Mouse (Mus musculus): Measurements from ENCODE around the gene 4921501E09Rik. TPM values are rescaled to one million over a fixed set of nuclear protein-coding genes. Genes with fewer than 3 reads are reported as not detected.
"Not testable (repeated sequence)": the region's sequence is repeated elsewhere in the genome, so short reads cannot be mapped to it uniquely, and the experiment has no call there.

Gene 4921501E09Rik
- polyA plus RNA-seq, 1 experiment from 2014 or later: not detected

DNA sequence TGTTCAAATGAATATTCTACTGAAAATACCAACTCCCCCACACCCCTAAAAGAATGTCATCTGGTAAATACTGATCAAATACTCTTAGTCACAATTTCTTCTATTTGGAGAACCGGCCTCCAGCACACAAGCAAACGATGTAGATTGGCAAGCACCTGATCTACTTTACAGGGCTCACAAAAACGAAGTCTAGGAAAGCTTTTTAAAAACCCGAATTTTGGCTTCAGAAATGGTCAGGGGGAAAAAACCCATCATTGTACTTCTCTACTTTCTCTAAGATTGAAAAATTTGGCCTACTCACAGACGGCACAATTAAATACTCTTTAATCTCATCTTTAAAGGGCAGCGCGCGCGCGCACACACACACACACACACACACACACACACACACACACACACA lies 35.5 kb downstream of the 4921501E09Rik start:
- Histone ChIP-seq H3K36me3 (ENCODE audit: control insufficient read depth, insufficient read depth, low read length) (no peaks in the 10 kb centered on the region), H3K9ac (ENCODE audit: low read length) (peak overlapping the region; percentile 93), H3K27ac (ENCODE audit: low read length) (no peak overlapping the region), H3K27me3 (ENCODE audit: control insufficient read depth, insufficient read depth, low read depth, low read length) (no peaks in the 10 kb centered on the region), H3K4me2 (ENCODE audit: low read depth, low read length) (peak overlapping the region; percentile 71), H3K4me1 (replicated peaks; ENCODE audit: control insufficient read depth, insufficient read depth, low read length) (0 out of 2 replicates have a peak, but pooled peaks cover 3% of the 10 kb centered on the region), H3K4me3 (ENCODE audit: low read length) (peak overlapping the region; percentile 90), H3K9me3 (ENCODE audit: control insufficient read depth, low read length) (peaks cover 3% of the 10 kb centered on the region; the same call in 1 of the 2 replicates)
- WGBS: 2% methylated on average over 10 of the region's 10 CpGs
- ATAC-seq (ENCODE audit: low read depth): no peak

DNA sequence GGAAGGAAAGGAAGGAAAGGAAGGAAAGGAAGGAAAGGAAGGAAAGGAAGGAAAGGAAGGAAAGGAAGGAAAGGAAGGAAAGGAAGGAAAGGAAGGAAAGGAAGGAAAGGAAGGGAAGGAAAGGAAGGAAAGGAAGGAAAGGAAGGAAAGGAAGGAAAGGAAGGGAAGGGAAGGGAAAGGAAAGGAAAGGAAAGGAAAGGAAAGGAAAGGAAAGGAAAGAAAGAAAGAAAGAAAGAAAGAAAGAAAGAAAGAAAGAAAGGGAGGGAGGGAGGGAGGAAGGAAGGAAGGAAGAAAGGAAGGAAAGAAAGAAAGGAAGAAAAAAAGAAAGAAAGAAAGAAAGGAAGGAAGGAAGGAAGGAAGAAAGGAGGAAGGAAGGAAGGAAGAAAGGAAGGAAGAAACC lies 47.4 kb downstream of the 4921501E09Rik start:
- not testable (repeated sequence) for H3K27me3 ChIP-seq (ENCODE audit: control insufficient read depth, insufficient read depth, low read depth, low read length); H3K4me2 ChIP-seq (ENCODE audit: low read depth, low read length); H3K9ac ChIP-seq (ENCODE audit: low read length); H3K4me1 ChIP-seq (replicated peaks; ENCODE audit: control insufficient read depth, insufficient read depth, low read length); H3K4me3 ChIP-seq (ENCODE audit: low read length); H3K27ac ChIP-seq (ENCODE audit: low read length); ATAC-seq (ENCODE audit: low read depth)
- Histone ChIP-seq H3K9me3 (ENCODE audit: control insufficient read depth, low read length) (peaks cover 54% of the 10 kb centered on the region), H3K36me3 (ENCODE audit: control insufficient read depth, insufficient read depth, low read length) (peaks cover 58% of the 10 kb centered on the region)

Other genes starting within 250 kb of the 4921501E09Rik start
- gene Zfp799, start 237.8 kb downstream of the 4921501E09Rik start, polyA plus RNA-seq (2015; fragmentation: Nextera tagmentation; extraction: Ambion mirVana): 13.0 and 14.2 TPM in 2 replicates
- gene Zfp870, start 176.4 kb downstream of the 4921501E09Rik start, polyA plus RNA-seq (2015; fragmentation: Nextera tagmentation; extraction: Ambion mirVana): 9.1 and 10.4 TPM in 2 replicates
- gene Cyp4f14, start 150.7 kb downstream of the 4921501E09Rik start, polyA plus RNA-seq (2015; fragmentation: Nextera tagmentation; extraction: Ambion mirVana): 0.25 TPM in 1 of 2 replicates, not detected in the other
- 11.6 and 17.2 TPM in 2 replicates for gene Cyp4f13, start 120.7 kb downstream of the 4921501E09Rik start, polyA plus RNA-seq (2015; fragmentation: Nextera tagmentation; extraction: Ambion mirVana)
- gene Zfp472, start 102.2 kb downstream of the 4921501E09Rik start, polyA plus RNA-seq (2015; fragmentation: Nextera tagmentation; extraction: Ambion mirVana): 10.7 and 10.9 TPM in 2 replicates
- 11.3 and 12.7 TPM in 2 replicates for gene Zfp952, start 74.9 kb downstream of the 4921501E09Rik start, polyA plus RNA-seq (2015; fragmentation: Nextera tagmentation; extraction: Ambion mirVana)
- gene Zfp763, start 34.7 kb downstream of the 4921501E09Rik start, polyA plus RNA-seq (2015; fragmentation: Nextera tagmentation; extraction: Ambion mirVana): 13.6 and 14.9 TPM in 2 replicates
- gene Zfp563, start 21.3 kb upstream of the 4921501E09Rik start, polyA plus RNA-seq (2015; fragmentation: Nextera tagmentation; extraction: Ambion mirVana): 9.6 TPM in 2 replicates
- gene Morc2b, start 71.6 kb upstream of the 4921501E09Rik start, polyA plus RNA-seq (2015; fragmentation: Nextera tagmentation; extraction: Ambion mirVana): not detected in 2 replicates
- gene Olfr55, start 100.4 kb upstream of the 4921501E09Rik start, polyA plus RNA-seq (2015; fragmentation: Nextera tagmentation; extraction: Ambion mirVana): not detected in 2 replicates
- gene Olfr239, start 123.2 kb upstream of the 4921501E09Rik start, polyA plus RNA-seq (2015; fragmentation: Nextera tagmentation; extraction: Ambion mirVana): not detected in 2 replicates
- not detected in 2 replicates for gene Olfr1564, start 153.6 kb upstream of the 4921501E09Rik start, polyA plus RNA-seq (2015; fragmentation: Nextera tagmentation; extraction: Ambion mirVana)
- gene Zfp955a, start 187.1 kb upstream of the 4921501E09Rik start, polyA plus RNA-seq (2015; fragmentation: Nextera tagmentation; extraction: Ambion mirVana): 20.1 and 20.7 TPM in 2 replicates
- not detected in 2 replicates for gene Olfr63, start 196.6 kb upstream of the 4921501E09Rik start, polyA plus RNA-seq (2015; fragmentation: Nextera tagmentation; extraction: Ambion mirVana)
- 12.0 and 12.2 TPM in 2 replicates for gene Zfp955b, start 221.5 kb upstream of the 4921501E09Rik start, polyA plus RNA-seq (2015; fragmentation: Nextera tagmentation; extraction: Ambion mirVana)

Measured in lung, embryonic 16.5 days (tissue).